Mouse (Mus musculus) thymus, adult 2 months (tissue): ENCODE data around the gene Ambra1.

Experiments used
- CTCF ChIP-seq: fragments of 200-500 bp; IDR thresholded peaks from 2 replicates; pipeline ENCODE4 v1.5.1; 2012; ENCODE audit warnings: mild to moderate bottlenecking, control low read depth, low read length, moderate library complexity, borderline replicate concordance; ENCODE audit not compliant: control insufficient read depth, poor library complexity, insufficient read depth; ENCODE audit errors: extremely low read depth
- POLR2A ChIP-seq: fragments of 200-500 bp; IDR thresholded peaks from 2 replicates; pipeline ENCODE4 v1.6.1; 2012; ENCODE audit warnings: mild to moderate bottlenecking, low read length, control low read depth, moderate library complexity; ENCODE audit not compliant: control insufficient read depth, poor library complexity, insufficient read depth; ENCODE audit errors: extremely low read depth

DNA sequence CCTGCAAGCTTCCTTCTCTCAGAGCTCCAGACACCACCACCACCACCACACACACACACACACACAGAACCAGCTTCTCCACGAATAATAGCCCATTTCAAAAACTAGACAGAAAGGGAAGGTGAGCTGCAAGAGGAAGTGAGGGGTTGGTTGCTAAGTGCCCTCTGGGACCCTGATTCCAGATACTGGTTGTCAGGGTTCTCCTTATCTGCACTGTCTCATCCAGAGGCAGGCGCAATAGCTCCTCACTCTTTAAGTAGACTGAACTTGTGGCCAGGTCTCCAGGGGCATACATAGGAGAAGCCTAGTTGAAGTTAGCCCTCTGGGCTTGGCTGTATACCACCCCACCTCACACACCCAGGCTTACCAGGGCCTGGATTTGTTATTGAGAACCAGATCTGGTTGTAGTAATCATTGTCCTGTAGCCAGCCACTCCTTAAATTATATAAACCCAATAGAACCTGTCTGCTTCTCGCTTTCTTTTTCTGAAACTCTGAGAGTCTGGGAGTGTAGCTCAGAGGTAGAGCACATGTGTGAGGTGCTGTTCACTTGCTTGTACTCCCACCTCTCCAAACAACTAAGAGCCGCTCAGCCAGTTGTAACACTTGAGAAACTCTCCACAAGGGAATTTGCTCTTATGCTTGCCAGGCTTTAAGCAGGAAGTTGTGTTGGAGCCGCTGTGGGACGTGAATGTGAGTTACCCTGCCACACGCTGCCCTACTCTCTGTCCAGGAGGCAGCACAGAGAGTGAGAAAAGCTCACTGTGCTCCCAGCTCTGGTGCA lies 183.6 kb downstream of the Ambra1 start:
- TF ChIP-seq CTCF (no peak), POLR2A (no peak)
